Mouse (Mus musculus): Measurements from ENCODE around the gene Fbxo10.

DNA sequence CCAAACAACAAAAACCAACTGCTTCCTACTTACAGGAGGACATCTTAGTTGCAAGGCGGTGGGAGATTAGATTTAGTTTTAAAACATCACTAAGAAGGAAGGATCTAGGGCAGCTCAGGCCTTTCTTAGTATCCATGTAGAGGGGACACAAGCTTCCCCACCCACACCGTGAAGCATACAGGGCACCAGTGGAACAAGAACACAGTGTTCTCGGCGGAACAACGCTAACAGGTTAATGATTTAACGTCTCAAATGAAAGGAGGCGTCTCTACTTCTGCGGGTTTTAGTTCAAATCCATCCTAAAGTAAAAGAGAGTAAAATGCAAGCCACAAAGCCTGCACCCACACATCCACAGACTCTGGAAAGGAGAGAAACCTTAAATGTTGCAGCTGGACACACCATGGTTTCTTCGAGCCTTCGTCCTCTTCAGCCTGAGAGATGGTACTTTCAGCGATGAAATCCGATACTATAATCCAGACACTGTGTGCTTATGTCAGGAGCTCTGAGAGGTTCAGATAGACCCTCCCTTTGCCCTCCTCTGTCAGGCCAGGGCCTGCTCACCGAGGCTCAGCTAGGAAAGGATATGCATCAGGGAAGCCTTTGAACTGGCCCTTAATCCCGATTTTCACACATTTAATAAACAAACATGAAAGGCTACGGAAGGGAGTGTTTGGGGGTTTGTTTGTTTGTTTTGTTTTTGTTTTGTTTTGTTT is 12.0 kb downstream of the Fbxo10 start:
- no peak for TF ChIP-seq CTCF (IDR thresholded peaks at IDR 0.05)
- TF ChIP-seq POLR2A (IDR thresholded peaks at IDR 0.05; ENCODE audit: insufficient read depth, low read depth, low read length): no peak
- TF ChIP-seq EP300 (IDR thresholded peaks at IDR 0.05; ENCODE audit: insufficient read depth, low read depth, low read length): no peak
